Mouse (Mus musculus) MEL (cell line): ENCODE measurements at regions not wholly inside any gene's neighbourhood (a gene's known extent, or its start where the extent isn't known, plus 50 kb on each side); places are given as distances from the start of the nearest gene placed in this dataset.

Experiments used
- CHD1 ChIP-seq: IDR thresholded peaks from 2 replicates; pipeline ENCODE4 v1.6.1; 2012; ENCODE audit warnings: low read depth, mild to moderate bottlenecking, inconsistent platforms, low read length, improper control_type of control experiment
- CTCF ChIP-seq, 3 experiments: IDR thresholded peaks in 2 of 3; conservative IDR thresholded peaks in 1 of 3; 2 replicates each; pipeline ENCODE4 v1.5.1; 2011 to 2012; ENCODE audit warnings: low read length in 3 of 3, low read depth in 2 of 3, mild to moderate bottlenecking in 2 of 3, improper control_type of control experiment in 1 of 3, inconsistent platforms in 1 of 3, mixed read lengths in 1 of 3, moderate library complexity in 1 of 3; ENCODE audit not compliant: control insufficient read depth in 1 of 3, insufficient read depth in 1 of 3, poor library complexity in 1 of 3, severe bottlenecking in 1 of 3
- EP300 ChIP-seq, 2 experiments: IDR thresholded peaks; 2 replicates each; pipeline ENCODE4 v1.6.1; 2011; ENCODE audit warnings: improper control_type of control experiment in 2 of 2, low read length in 2 of 2, low read depth in 1 of 2, mild to moderate bottlenecking in 1 of 2
- ETS1 ChIP-seq: IDR thresholded peaks from 2 replicates; pipeline ENCODE4 v1.6.1; 2012; ENCODE audit warnings: low read depth, mild to moderate bottlenecking, inconsistent platforms, low read length, improper control_type of control experiment, moderate library complexity
- KAT2A ChIP-seq: conservative IDR thresholded peaks from 2 replicates; pipeline ENCODE4 v1.6.1; 2012; ENCODE audit warnings: low read depth, low read length, improper control_type of control experiment, inconsistent platforms
- MAZ ChIP-seq: IDR thresholded peaks from 2 replicates; pipeline ENCODE4 v1.6.1; 2012; ENCODE audit warnings: low read depth, mild to moderate bottlenecking, inconsistent platforms, low read length, improper control_type of control experiment
- MEF2A ChIP-seq: IDR thresholded peaks from 2 replicates; pipeline ENCODE4 v1.6.1; 2014; ENCODE audit warnings: low read depth, mild to moderate bottlenecking, inconsistent platforms, low read length, improper control_type of control experiment; ENCODE audit not compliant: poor library complexity, insufficient replicate concordance, severe bottlenecking; ENCODE audit errors: extremely low read depth
- POLR2A ChIP-seq, 2 experiments: IDR thresholded peaks; 2 replicates each; pipeline ENCODE4 v1.6.1; 2011 to 2012; ENCODE audit warnings: low read length in 2 of 2, mild to moderate bottlenecking in 2 of 2, control low read depth in 1 of 2, improper control_type of control experiment in 1 of 2, low read depth in 1 of 2, moderate library complexity in 1 of 2; ENCODE audit not compliant: control insufficient read depth in 1 of 2, insufficient read depth in 1 of 2, poor library complexity in 1 of 2
- POLR2AphosphoS5 ChIP-seq: IDR thresholded peaks from 2 replicates; pipeline ENCODE4 v1.6.1; 2012; ENCODE audit warnings: low read depth, borderline replicate concordance, mild to moderate bottlenecking, inconsistent platforms, low read length, moderate library complexity, mixed read lengths
- RCOR1 ChIP-seq: IDR thresholded peaks from 2 replicates; pipeline ENCODE4 v1.6.1; 2012; ENCODE audit warnings: low read depth, mild to moderate bottlenecking, inconsistent platforms, low read length, improper control_type of control experiment
- TAL1 ChIP-seq: IDR thresholded peaks from 2 replicates; pipeline ENCODE4 v1.6.1; 2012; ENCODE audit warnings: mild to moderate bottlenecking, inconsistent platforms, low read length, moderate library complexity, mixed read lengths
- TBP ChIP-seq: IDR thresholded peaks from 2 replicates; pipeline ENCODE4 v1.8.0; 2011; ENCODE audit warnings: low read depth, low read length, improper control_type of control experiment
- TCF12 ChIP-seq: IDR thresholded peaks from 2 replicates; pipeline ENCODE4 v1.6.1; 2014; ENCODE audit warnings: low read depth, mild to moderate bottlenecking, inconsistent platforms, low read length, improper control_type of control experiment, moderate library complexity
- USF1 ChIP-seq: IDR thresholded peaks from 2 replicates; pipeline ENCODE4 v1.6.1; 2014; ENCODE audit warnings: low read depth, mild to moderate bottlenecking, inconsistent platforms, low read length, improper control_type of control experiment, moderate library complexity

GRCm38 (mm10) chr3:115782726-115783125 is 67.9 kb upstream of the S1pr1 start:
- no peak for TF ChIP-seq CTCF (IDR thresholded peaks at IDR 0.05 in 2 of 3, conservative IDR thresholded peaks at IDR 0.05 in 1 of 3; ENCODE audit: control insufficient read depth in 1 of 3, insufficient read depth in 1 of 3, low read depth in 2 of 3, low read length in 3 of 3, poor library complexity in 1 of 3, severe bottlenecking in 1 of 3)
- TF ChIP-seq CHD1, result no peak
- TF ChIP-seq ETS1, result no peak
- TF ChIP-seq TAL1, result no peak
- TF ChIP-seq RCOR1, result no peak
- no peak for TF ChIP-seq USF1
- TF ChIP-seq KAT2A, result no peak
- TF ChIP-seq MEF2A, result no peak
- no peak for TF ChIP-seq EP300 (IDR thresholded peaks at IDR 0.05; ENCODE audit: low read depth in 1 of 2, low read length in 2 of 2)
- no peak for TF ChIP-seq POLR2A (IDR thresholded peaks at IDR 0.05; ENCODE audit: control insufficient read depth in 1 of 2, insufficient read depth in 1 of 2, low read depth in 1 of 2, low read length in 2 of 2, poor library complexity in 1 of 2)
- no peak for TF ChIP-seq MAZ
- no peak for TF ChIP-seq POLR2AphosphoS5
- no peak for TF ChIP-seq TCF12
- no peak for TF ChIP-seq TBP
